Mouse (Mus musculus) heart, adult 2 months (tissue): Measurements from ENCODE around the gene Pde8b.

Source experiments
- CTCF ChIP-seq: fragments of 200-600 bp; IDR thresholded peaks from 2 replicates; pipeline ENCODE4 v1.8.1; 2022; ENCODE audit warnings: antibody characterized with exemption, mild to moderate bottlenecking, moderate library complexity
- EP300 ChIP-seq: fragments of 200-500 bp; IDR thresholded peaks from 2 replicates; pipeline ENCODE4 v1.6.1; 2011; ENCODE audit warnings: low read depth, low read length, control low read depth; ENCODE audit not compliant: insufficient read depth
- POLR2A ChIP-seq: fragments of 200-500 bp; IDR thresholded peaks from 2 replicates; pipeline ENCODE4 v1.6.1; 2011; ENCODE audit warnings: mild to moderate bottlenecking, low read depth, low read length, control low read depth; ENCODE audit not compliant: insufficient read depth

- TF ChIP-seq CTCF (no peak), POLR2A (no peak), EP300 (no peak)
Measured at GRCm38 (mm10) chr13:95200036-95200435, 50.1 kb downstream of the Pde8b start.
